Mouse (Mus musculus) heart, embryonic 11.5 days (tissue): ENCODE measurements around the gene Slc30a5. TPM values are rescaled to one million over a fixed set of nuclear protein-coding genes. Genes with fewer than 3 reads are reported as not detected.

Experiments used
- ATAC-seq: fragments of 200-750 bp; cut with Nextera tagmentation; replicated peaks from 2 replicates; pipeline ENCODE4 v1.8.0; 2017; ENCODE audit warnings: moderate library complexity; ENCODE audit not compliant: insufficient number of reproducible peaks, low FRiP score, low TSS enrichment
- H3K27ac ChIP-seq: fragments of 300-500 bp; sonication (generic); 2 replicates; pipeline ENCODE4 v1.5.1; 2014; ENCODE audit warnings: mild to moderate bottlenecking, low read depth, low read length
- H3K27me3 ChIP-seq: fragments of 300-500 bp; sonication (generic); 2 replicates; pipeline ENCODE4 v1.6.1; 2014; ENCODE audit warnings: mild to moderate bottlenecking, low read length, mixed read lengths; ENCODE audit not compliant: control insufficient read depth, insufficient read depth
- H3K36me3 ChIP-seq: fragments of 300-500 bp; sonication (generic); 2 replicates; pipeline ENCODE4 v1.6.1; 2014; ENCODE audit warnings: mild to moderate bottlenecking, low read length, moderate library complexity, mixed read lengths; ENCODE audit not compliant: control insufficient read depth, insufficient read depth
- H3K4me1 ChIP-seq: fragments of 300-500 bp; sonication (generic); 2 replicates; pipeline ENCODE4 v1.6.1; 2014; ENCODE audit warnings: low read length; ENCODE audit not compliant: control insufficient read depth, insufficient read depth
- H3K4me2 ChIP-seq: fragments of 300-500 bp; sonication (generic); 2 replicates; pipeline ENCODE4 v1.6.1; 2014; ENCODE audit warnings: mild to moderate bottlenecking, moderate library complexity
- H3K4me3 ChIP-seq: fragments of 300-500 bp; sonication (generic); 2 replicates; pipeline ENCODE4 v1.5.1; 2014; ENCODE audit warnings: low read depth, low read length
- H3K9ac ChIP-seq: fragments of 300-500 bp; sonication (generic); 2 replicates; pipeline ENCODE4 v1.6.1; 2014; ENCODE audit warnings: mild to moderate bottlenecking, low read depth, low read length, moderate library complexity
- H3K9me3 ChIP-seq: fragments of 300-500 bp; sonication (generic); replicated peaks from 2 replicates; pipeline ENCODE4 v1.6.1; 2016; ENCODE audit warnings: low read length; ENCODE audit not compliant: control insufficient read depth
- WGBS: fragments of 180-500 bp; shearing (Covaris S2); extraction: QIAGEN DNeasy Blood & Tissue Kit; methylation state at CpG from one replicate; pipeline ENCODE4 v1.1.7; 2014; ENCODE audit not compliant: insufficient replicate concordance; 5-methylcytosine and 5-hydroxymethylcytosine counted together
- polyA plus RNA-seq: library from polyadenylated mRNA; unstranded; fragments of >200 nt; fragmentation: Nextera tagmentation; extraction: Ambion mirVana; gene quantifications from 2 replicates; pipeline ENCODE4 v1.2.1, GENCODE M21; 2014

The Slc30a5 gene
- polyA plus RNA-seq, 1 experiment from 2014 or later, result 37.7 TPM

DNA sequence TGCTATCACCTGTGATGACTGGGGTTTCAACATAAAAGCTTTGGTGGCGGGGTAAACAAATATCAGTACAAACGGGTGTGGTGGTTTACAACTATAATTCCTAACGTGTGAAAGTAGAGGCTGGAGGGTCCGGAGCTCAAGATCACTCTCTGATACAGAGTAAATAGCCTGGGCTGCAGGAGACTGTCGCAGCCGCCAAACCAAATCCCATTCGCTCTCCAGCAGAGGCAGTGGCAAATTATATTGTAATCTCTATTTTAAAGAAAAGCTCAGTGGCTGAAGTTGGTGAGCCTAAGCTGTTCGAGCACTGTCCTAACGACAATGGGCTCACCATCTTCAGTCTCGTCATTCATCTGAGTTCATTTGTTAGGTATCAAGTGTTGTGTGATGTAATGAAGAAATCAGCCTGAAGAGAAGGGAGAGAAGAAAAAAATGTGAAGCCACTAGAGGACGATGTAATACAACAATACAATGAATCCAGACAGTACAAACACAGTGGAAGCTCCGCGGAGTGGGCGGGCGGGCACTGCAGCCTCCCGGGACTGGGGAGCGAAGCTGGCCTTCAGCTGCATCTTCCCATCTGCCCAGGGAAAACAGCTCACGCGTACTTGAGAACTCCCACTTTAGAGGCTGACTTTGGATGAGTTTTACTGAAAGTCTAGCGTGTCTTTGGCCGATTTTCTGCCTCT lies 13.8 kb upstream of the Slc30a5 start:
- H3K4me1 ChIP-seq, result no peaks in the 10 kb centered on the region
- peak overlapping the region; percentile 38; the same call in 1 of the 2 replicates for H3K4me2 ChIP-seq
- no peak overlapping the region for H3K4me3 ChIP-seq
- no peaks in the 10 kb centered on the region for H3K27me3 ChIP-seq
- no peak overlapping the region for H3K9ac ChIP-seq
- H3K9me3 ChIP-seq, result no peaks in the 10 kb centered on the region
- WGBS, result 56% methylated on average over 21 of the region's 21 CpGs
- H3K36me3 ChIP-seq, result no peaks in the 10 kb centered on the region
- ATAC-seq, result no peak
- no peak overlapping the region for H3K27ac ChIP-seq

DNA sequence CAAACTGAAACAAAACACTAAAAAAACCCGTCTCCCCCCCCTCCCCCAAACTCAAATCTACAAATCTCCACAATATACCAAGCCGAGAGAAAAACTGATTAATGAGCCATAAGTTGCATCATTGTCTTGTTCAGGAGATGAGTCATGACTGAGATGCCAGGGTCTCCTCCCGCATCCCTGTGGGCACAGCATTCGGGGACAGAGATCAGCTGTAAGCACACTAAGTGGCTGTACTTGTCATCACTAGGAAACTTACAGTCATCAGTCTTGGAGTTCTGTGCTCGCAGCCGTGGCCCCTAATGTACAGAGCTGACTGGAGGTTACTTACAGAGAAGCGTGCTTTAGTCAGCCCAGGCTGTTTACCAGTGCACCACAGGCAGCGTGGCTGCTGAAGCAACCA lies 13.0 kb upstream of the Slc30a5 start:
- Histone ChIP-seq H3K36me3 (no peaks in the 10 kb centered on the region), H3K27me3 (no peaks in the 10 kb centered on the region), H3K27ac (no peak overlapping the region), H3K9ac (no peak overlapping the region), H3K4me3 (no peak overlapping the region), H3K9me3 (no peaks in the 10 kb centered on the region; the same call in 1 of the 2 replicates), H3K4me2 (no peak overlapping the region), H3K4me1 (no peaks in the 10 kb centered on the region)
- ATAC-seq, result no peak
- 72% methylated on average over 8 of the region's 8 CpGs for WGBS

DNA sequence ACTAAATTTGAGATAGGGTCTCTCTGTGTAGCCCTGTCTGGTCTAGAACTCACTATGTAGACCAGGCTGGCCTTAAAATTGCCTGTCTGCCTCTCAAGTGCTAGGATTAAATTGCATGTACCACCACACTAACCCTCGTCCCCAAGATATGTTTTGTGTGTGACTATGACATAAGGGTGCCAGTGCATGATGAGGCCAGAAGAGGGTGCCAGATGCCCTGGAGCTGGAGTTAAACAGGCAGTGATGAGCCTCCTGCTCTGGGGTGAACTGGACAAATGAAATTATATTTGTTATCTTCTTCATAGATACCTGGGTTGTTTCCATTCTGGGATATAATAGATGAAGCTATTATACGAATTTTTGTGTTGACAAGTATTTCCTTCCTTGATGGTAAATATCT lies 10.7 kb upstream of the Slc30a5 start:
- WGBS, result 83% methylated on average over 2 of the region's 2 CpGs
- no peak for ATAC-seq
- Histone ChIP-seq H3K27me3 (no peaks in the 10 kb centered on the region), H3K9me3 (no peaks in the 10 kb centered on the region; the same call in 1 of the 2 replicates), H3K27ac (no peak overlapping the region), H3K4me1 (no peaks in the 10 kb centered on the region), H3K36me3 (no peaks in the 10 kb centered on the region), H3K9ac (no peak overlapping the region), H3K4me3 (no peak overlapping the region), H3K4me2 (no peak overlapping the region)

DNA sequence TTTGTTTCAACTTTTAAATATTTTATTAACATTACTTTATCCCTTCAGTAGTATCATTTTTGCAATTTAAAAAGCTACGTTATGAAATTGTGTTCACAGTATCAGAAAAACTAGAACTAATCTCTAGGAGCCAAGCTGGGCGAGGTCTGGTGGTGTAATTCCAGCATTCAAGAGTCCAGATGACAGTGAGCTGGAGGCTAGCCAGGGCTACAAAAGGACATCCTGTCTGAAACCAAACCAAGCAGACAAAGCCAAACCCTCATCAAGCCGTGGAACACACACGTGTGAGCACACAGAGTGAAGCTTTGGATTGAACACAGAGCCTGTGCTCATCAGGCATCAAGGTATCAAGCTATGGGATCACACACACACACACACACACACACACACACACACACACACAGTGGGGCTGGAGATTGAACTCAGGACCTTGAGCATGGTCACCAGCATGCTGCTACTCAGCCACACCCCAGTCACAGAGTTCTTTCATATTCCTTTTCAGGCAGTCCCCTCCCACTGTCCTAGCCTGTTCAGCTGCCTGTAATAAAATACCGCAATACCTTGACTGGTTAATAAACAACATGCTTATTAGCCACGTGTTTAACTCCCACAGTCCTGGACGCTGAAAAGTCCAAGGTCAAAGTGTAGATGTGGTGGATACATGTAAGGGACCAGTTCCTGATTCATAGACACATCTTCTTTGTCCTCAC lies 9.9 kb upstream of the Slc30a5 start:
- Histone ChIP-seq H3K9ac (no peak overlapping the region), H3K4me3 (no peak overlapping the region), H3K4me2 (no peak overlapping the region), H3K36me3 (no peaks in the 10 kb centered on the region), H3K27me3 (no peaks in the 10 kb centered on the region), H3K4me1 (no peaks in the 10 kb centered on the region), H3K27ac (no peak overlapping the region), H3K9me3 (no peaks in the 10 kb centered on the region; the same call in 1 of the 2 replicates)
- WGBS, result 71% methylated on average over 7 of the region's 7 CpGs
- ATAC-seq, result 0 out of 2 replicates have a peak, but pooled peaks have one; percentile 18

DNA sequence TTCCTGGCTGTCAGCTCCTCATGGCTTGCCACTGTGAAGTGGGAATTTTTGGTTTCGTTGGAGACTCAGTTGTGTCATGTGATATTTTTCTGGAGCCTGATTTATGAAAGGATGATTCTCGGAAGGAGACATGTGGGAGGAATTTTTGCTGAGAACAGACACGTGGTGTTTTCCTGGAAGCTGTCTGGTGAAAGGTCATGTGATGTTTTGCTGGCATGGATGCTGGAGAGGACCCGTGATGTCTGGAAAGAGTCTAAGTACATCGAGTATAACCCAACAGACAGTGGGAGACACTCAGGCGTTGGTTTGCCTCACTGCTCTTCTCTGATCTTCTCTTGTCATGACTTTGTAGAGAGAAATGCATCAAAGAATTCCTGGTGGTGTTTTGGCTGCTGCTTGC lies 8.5 kb upstream of the Slc30a5 start:
- H3K27me3 ChIP-seq, result no peaks in the 10 kb centered on the region
- WGBS, result 70% methylated on average over 6 of the region's 6 CpGs
- no peak overlapping the region for H3K9ac ChIP-seq
- no peak for ATAC-seq
- H3K9me3 ChIP-seq, result no peaks in the 10 kb centered on the region; the same call in 1 of the 2 replicates
- H3K4me1 ChIP-seq, result no peaks in the 10 kb centered on the region
- no peaks in the 10 kb centered on the region for H3K36me3 ChIP-seq
- H3K4me3 ChIP-seq, result no peak overlapping the region
- H3K27ac ChIP-seq, result no peak overlapping the region
- no peak overlapping the region for H3K4me2 ChIP-seq

DNA sequence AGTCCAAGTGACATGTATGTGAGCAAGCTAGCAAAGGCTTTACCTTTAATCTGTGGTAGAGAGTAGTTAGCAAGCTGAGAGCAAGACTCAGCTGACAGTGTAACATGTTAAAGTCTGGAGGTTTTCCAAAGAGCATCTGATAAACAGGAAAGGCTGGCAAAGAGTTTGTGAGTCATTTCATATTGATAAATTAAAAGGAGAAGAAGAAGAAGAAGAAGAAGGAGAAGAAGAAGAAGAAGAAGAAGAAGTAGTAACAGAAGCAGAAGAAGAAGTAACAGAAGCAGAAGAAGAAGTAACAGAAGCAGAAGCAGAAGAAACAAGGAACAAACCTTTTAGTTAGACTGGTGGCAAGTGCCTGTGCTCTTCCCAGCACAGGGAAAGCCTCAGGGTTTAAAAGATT lies 1.6 kb upstream of the Slc30a5 start:
- Histone ChIP-seq H3K4me1 (peaks cover 10% of the 10 kb centered on the region), H3K9me3 (no peaks in the 10 kb centered on the region), H3K9ac (no peak overlapping the region), H3K4me3 (no peak overlapping the region), H3K36me3 (no peaks in the 10 kb centered on the region), H3K27me3 (no peaks in the 10 kb centered on the region), H3K27ac (no peak overlapping the region), H3K4me2 (no peak overlapping the region)
- no peak for ATAC-seq

DNA sequence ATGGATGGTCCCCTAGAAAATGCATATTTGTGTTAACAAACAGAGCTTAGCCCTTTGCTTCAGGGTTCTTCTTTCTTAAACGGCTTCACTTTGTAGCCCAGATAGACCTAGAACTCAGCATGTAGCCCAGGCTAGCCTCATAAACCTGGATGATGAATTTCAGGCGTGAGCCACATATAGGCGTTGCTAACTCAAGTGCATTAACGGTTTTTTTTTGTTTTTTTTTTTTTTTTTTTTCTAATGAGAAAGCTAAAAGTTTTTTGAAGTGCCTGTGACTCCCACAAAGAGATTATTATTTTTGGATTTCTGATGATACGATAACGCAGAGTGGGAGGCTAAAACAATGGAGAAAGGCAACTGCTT lies 394 bp upstream of the Slc30a5 start:
- ATAC-seq, result no peak
- Histone ChIP-seq H3K36me3 (no peaks in the 10 kb centered on the region), H3K9ac (no peak overlapping the region), H3K27ac (no peak overlapping the region), H3K27me3 (no peaks in the 10 kb centered on the region), H3K4me2 (peak overlapping the region; percentile 89), H3K9me3 (no peaks in the 10 kb centered on the region), H3K4me1 (peaks cover 10% of the 10 kb centered on the region), H3K4me3 (peak overlapping the region; percentile 88; the same call in 1 of the 2 replicates)
- 52% methylated on average over 6 of the region's 6 CpGs for WGBS

DNA sequence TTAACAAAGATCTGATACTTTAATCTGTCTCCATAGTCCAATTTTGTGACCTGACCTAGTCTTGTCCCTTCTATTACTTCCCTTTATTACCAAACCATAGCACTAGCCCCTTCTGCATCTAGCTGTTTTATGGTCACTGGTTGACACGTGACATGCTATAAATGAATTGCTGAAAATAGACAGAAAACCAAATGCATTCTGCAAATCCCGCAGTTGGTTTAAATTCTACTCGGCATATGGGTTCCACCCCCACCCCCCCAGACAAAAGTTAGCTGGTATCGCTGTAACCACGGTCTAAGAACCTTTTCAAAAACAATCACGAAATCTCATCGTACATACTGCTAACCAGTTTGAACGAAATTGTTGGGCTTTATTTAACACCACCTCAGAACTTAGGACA lies 1.0 kb downstream of the Slc30a5 start:
- peaks cover 10% of the 10 kb centered on the region for H3K4me1 ChIP-seq
- 7% methylated on average over 8 of the region's 8 CpGs for WGBS
- peak overlapping the region; percentile 89 for H3K4me2 ChIP-seq
- H3K36me3 ChIP-seq, result no peaks in the 10 kb centered on the region; the same call in 1 of the 2 replicates
- H3K27ac ChIP-seq, result peak overlapping the region; percentile 94; the same call in 1 of the 2 replicates
- H3K9ac ChIP-seq, result peak overlapping the region; percentile 98
- H3K4me3 ChIP-seq, result peak overlapping the region; percentile 88
- H3K27me3 ChIP-seq, result no peaks in the 10 kb centered on the region
- no peak for ATAC-seq
- H3K9me3 ChIP-seq, result no peaks in the 10 kb centered on the region
